Mouse (Mus musculus) ES-Bruce4 (cell line): ENCODE results near the gene Pkd1l2.

Experiments
- CTCF ChIP-seq: IDR thresholded peaks from one replicate; pipeline ENCODE4 v1.8.1; 2011; ENCODE audit warnings: low read depth, low read length
- EP300 ChIP-seq: IDR thresholded peaks from 2 replicates; pipeline ENCODE4 v1.6.1; 2011; ENCODE audit warnings: low read depth, low read length; ENCODE audit not compliant: insufficient read depth
- POLR2A ChIP-seq: IDR thresholded peaks from one replicate; pipeline ENCODE4 v1.8.1; 2011; ENCODE audit warnings: low read length; ENCODE audit not compliant: insufficient read depth

DNA sequence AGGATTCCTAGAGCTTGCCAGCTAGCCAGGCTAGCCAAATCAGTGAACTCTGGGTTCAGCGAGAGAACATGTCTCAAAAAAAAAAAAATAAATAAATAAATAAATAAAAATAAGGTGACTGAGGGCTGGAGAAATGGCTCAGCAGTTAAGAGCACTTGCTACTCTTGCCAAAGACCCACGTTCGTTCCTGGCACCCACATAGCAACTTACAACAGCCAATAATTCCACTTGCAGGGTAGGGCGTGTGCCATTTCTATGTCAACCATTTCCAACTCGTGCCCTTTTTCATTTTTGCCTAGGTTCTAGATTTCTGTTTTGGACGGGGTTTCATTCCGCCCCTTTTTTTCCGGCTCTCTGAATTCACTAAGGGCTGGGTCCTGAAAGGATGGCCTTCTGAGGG lies 104.2 kb downstream of the Pkd1l2 start:
- TF ChIP-seq CTCF (no peak), EP300 (no peak), POLR2A (no peak)
